Mouse (Mus musculus) G1E (cell line): ENCODE results near the gene Ednrb.

Experiments
- CTCF ChIP-seq: IDR thresholded peaks from 2 replicates; pipeline ENCODE4 v1.5.1; 2012; ENCODE audit warnings: low read depth, low read length, inconsistent platforms, mixed read lengths
- GATA1 ChIP-seq: IDR thresholded peaks from 2 replicates; pipeline ENCODE4 v1.6.1; 2012; ENCODE audit warnings: borderline replicate concordance, low read length, inconsistent platforms, mixed read lengths
- GATA2 ChIP-seq: IDR thresholded peaks from 2 replicates; pipeline ENCODE4 v1.6.1; 2012; ENCODE audit warnings: low read depth, low read length, inconsistent platforms, borderline replicate concordance
- POLR2AphosphoS5 ChIP-seq: IDR thresholded peaks from 2 replicates; pipeline ENCODE4 v1.6.1; 2012; ENCODE audit warnings: low read depth, low read length, inconsistent platforms; ENCODE audit not compliant: insufficient replicate concordance
- TAL1 ChIP-seq: conservative IDR thresholded peaks from 2 replicates; pipeline ENCODE4 v1.6.1; 2012; ENCODE audit warnings: low read depth, low read length, inconsistent platforms, mixed read lengths

- TF ChIP-seq CTCF (no peak), TAL1 (no peak), GATA1 (no peak), POLR2AphosphoS5 (no peak), GATA2 (no peak)
Observed at GRCm38 (mm10) chr14:103844944-103845343, 742 bp upstream of the Ednrb start.
